Mouse (Mus musculus) thymus, adult 2 months (tissue): ENCODE results near the gene Repin1. TPM values are rescaled to one million over a fixed set of nuclear protein-coding genes. Genes with fewer than 3 reads are reported as not detected.

Source experiments
- DNase-seq: peaks from one replicate; pipeline ENCODE4 v3.0.0; 2021
- H3K27ac ChIP-seq: fragments of 200-500 bp; 2 replicates; pipeline ENCODE4 v1.5.1; 2012; ENCODE audit warnings: low read length, control low read depth; ENCODE audit not compliant: control insufficient read depth, insufficient read depth
- H3K27me3 ChIP-seq: fragments of 200-500 bp; 2 replicates; pipeline ENCODE4 v1.6.1; 2012; ENCODE audit warnings: mild to moderate bottlenecking, low read length, moderate library complexity, mixed read lengths; ENCODE audit not compliant: control insufficient read depth, insufficient read depth
- H3K36me3 ChIP-seq: fragments of 200-500 bp; 2 replicates; pipeline ENCODE4 v1.6.1; 2012; ENCODE audit warnings: mild to moderate bottlenecking, low read length, moderate library complexity; ENCODE audit not compliant: control insufficient read depth, insufficient read depth
- H3K4me1 ChIP-seq: fragments of 200-500 bp; replicated peaks from 2 replicates; pipeline ENCODE4 v1.6.1; 2012; ENCODE audit warnings: low read length; ENCODE audit not compliant: control insufficient read depth, insufficient read depth
- H3K4me3 ChIP-seq: fragments of 200-500 bp; 2 replicates; pipeline ENCODE4 v1.5.1; 2012; ENCODE audit warnings: mild to moderate bottlenecking, low read length, control low read depth, moderate library complexity; ENCODE audit not compliant: control insufficient read depth, insufficient read depth
- CTCF ChIP-seq: fragments of 200-500 bp; IDR thresholded peaks from 2 replicates; pipeline ENCODE4 v1.5.1; 2012; ENCODE audit warnings: mild to moderate bottlenecking, control low read depth, low read length, moderate library complexity, borderline replicate concordance; ENCODE audit not compliant: control insufficient read depth, poor library complexity, insufficient read depth; ENCODE audit errors: extremely low read depth
- POLR2A ChIP-seq: fragments of 200-500 bp; IDR thresholded peaks from 2 replicates; pipeline ENCODE4 v1.6.1; 2012; ENCODE audit warnings: mild to moderate bottlenecking, low read length, control low read depth, moderate library complexity; ENCODE audit not compliant: control insufficient read depth, poor library complexity, insufficient read depth; ENCODE audit errors: extremely low read depth
- WGBS: fragments of 180-500 bp; shearing (Covaris S2); methylation state at CpG from one replicate; pipeline ENCODE4 v1.1.7; 2018; 5-methylcytosine and 5-hydroxymethylcytosine counted together
- polyA plus RNA-seq: library from polyadenylated mRNA; depleted of rRNA; stranded (reverse); fragments of >200 nt; gene quantifications from 2 replicates; pipeline ENCODE4 v1.2.3, GENCODE M21; 2012

Repin1 gene
- polyA plus RNA-seq, 1 experiment, result 35.3 TPM

- Histone ChIP-seq H3K27ac (no peak overlapping the region), H3K36me3 (no peaks in the 10 kb centered on the region), H3K4me3 (no peak overlapping the region), H3K27me3 (no peaks in the 10 kb centered on the region), H3K4me1 (no peaks in the 10 kb centered on the region)
- 84% methylated on average over 21 of the region's 21 CpGs for WGBS
- TF ChIP-seq POLR2A, result no peak
- no peak for TF ChIP-seq CTCF
- no peak for DNase-seq
These were observed 25.4 kb upstream of the Repin1 start for GRCm38 (mm10) chr6:48568036-48568984.

- 69% methylated on average over 8 of the region's 8 CpGs for WGBS
- H3K4me1 ChIP-seq, result no peaks in the 10 kb centered on the region
- no peak overlapping the region for H3K4me3 ChIP-seq
- H3K27ac ChIP-seq, result no peak overlapping the region
- no peak for DNase-seq
- H3K27me3 ChIP-seq, result no peaks in the 10 kb centered on the region
- TF ChIP-seq CTCF (no peak), POLR2A (no peak)
- H3K36me3 ChIP-seq, result no peaks in the 10 kb centered on the region
These were observed 24.4 kb upstream of the Repin1 start for GRCm38 (mm10) chr6:48569065-48569807.

- Histone ChIP-seq H3K36me3 (no peaks in the 10 kb centered on the region), H3K27ac (no peak overlapping the region), H3K4me3 (no peak overlapping the region), H3K4me1 (no peaks in the 10 kb centered on the region), H3K27me3 (no peaks in the 10 kb centered on the region)
- TF ChIP-seq POLR2A, result no peak
- no peak for TF ChIP-seq CTCF
- 92% methylated on average over 5 of the region's 5 CpGs for WGBS
- no peak for DNase-seq
These were observed 21.7 kb upstream of the Repin1 start for GRCm38 (mm10) chr6:48572014-48572413.

- no peak for DNase-seq
- H3K27ac ChIP-seq, result no peak within 1 kb of the TSS
- no peaks in the 10 kb centered on the region for H3K27me3 ChIP-seq
- 89% methylated on average over 6 of the region's 6 CpGs for WGBS
- no peak for TF ChIP-seq CTCF
- no peaks in the 10 kb centered on the region for H3K36me3 ChIP-seq
- no peaks in the 10 kb centered on the region for H3K4me1 ChIP-seq
- H3K4me3 ChIP-seq, result no peak within 1 kb of the TSS
These were observed 21.1 kb upstream of the Repin1 start, which contains the start of gene Rarres2 for GRCm38 (mm10) chr6:48572572-48573061. Rarres2 (minus strand) TSS chr6:48572789.

GRCm38 (mm10) chr6:48573280-48573679 is 20.4 kb upstream of the Repin1 start:
- H3K27me3 ChIP-seq, result no peaks in the 10 kb centered on the region
- no peaks in the 10 kb centered on the region for H3K4me1 ChIP-seq
- 87% methylated on average over 10 of the region's 10 CpGs for WGBS
- TF ChIP-seq CTCF (no peak), POLR2A (no peak)
- no peak overlapping the region for H3K4me3 ChIP-seq
- no peak overlapping the region for H3K27ac ChIP-seq
- H3K36me3 ChIP-seq, result no peaks in the 10 kb centered on the region
- DNase-seq, result no peak

- H3K4me1 ChIP-seq, result no peaks in the 10 kb centered on the region; the same call in 1 of the 2 replicates
- H3K27me3 ChIP-seq, result no peaks in the 10 kb centered on the region
- WGBS, result 94% methylated on average over 3 of the region's 3 CpGs
- H3K36me3 ChIP-seq, result no peaks in the 10 kb centered on the region
- DNase-seq, result no peak
- no peak for TF ChIP-seq POLR2A
- TF ChIP-seq CTCF, result no peak
- H3K27ac ChIP-seq, result no peak overlapping the region
- H3K4me3 ChIP-seq, result no peak overlapping the region
These were observed 19.7 kb upstream of the Repin1 start for GRCm38 (mm10) chr6:48573981-48574380.
